In genomic region chr11:98729119-98729588, GRCm38 (mm10) we compare ENCODE assay signal across 8 mouse cellular contexts. TPM values are rescaled to one million over a fixed set of nuclear protein-coding genes. Genes with fewer than 3 reads are reported as not detected.
DNase-seq lines count a peak whose midpoint lies in the region; ATAC-seq and TF ChIP-seq lines count a peak whose summit lies in the region.

Gene Med24, minus strand, starts transcription at chr11:98729435.

- no peak within 1 kb of the TSS for H3K27ac ChIP-seq in heart, embryonic 12.5 days (ENCODE audit: poor library complexity, severe bottlenecking)
- H3K27ac ChIP-seq in kidney, postnatal 0 days: peak within 1 kb of the TSS; percentile 38
- 0 out of 2 replicates have a peak within 1 kb of the TSS, but pooled peaks have one; percentile 19 for H3K27ac ChIP-seq in liver, embryonic 11.5 days (ENCODE audit: low read depth, low read length)

- peaks cover 2% of the 10 kb centered on the region for H3K9me3 ChIP-seq in heart, embryonic 12.5 days (replicated peaks)
- no peaks in the 10 kb centered on the region for H3K9me3 ChIP-seq in kidney, postnatal 0 days (replicated peaks; ENCODE audit: low read length)
- H3K9me3 ChIP-seq in liver, embryonic 11.5 days (ENCODE audit: control insufficient read depth, low read length): no peaks in the 10 kb centered on the region; the same call in 1 of the 2 replicates

- H3K9ac ChIP-seq in heart, embryonic 12.5 days: peak within 1 kb of the TSS; percentile 74
- peak within 1 kb of the TSS; percentile 50 for H3K9ac ChIP-seq in kidney, postnatal 0 days (ENCODE audit: low read depth, low read length)
- H3K9ac ChIP-seq in liver, embryonic 11.5 days (ENCODE audit: low read depth, low read length): peak within 1 kb of the TSS; percentile 63

- peak; percentile 100 for ATAC-seq in CD4-positive, CD25-positive, alpha-beta regulatory T cell, adult 4 months
- peak; percentile 100 for ATAC-seq in erythroid progenitor cell, adult 5-6 weeks (replicated peaks; ENCODE audit: low FRiP score, poor library complexity, severe bottlenecking)
- peak; percentile 88 for ATAC-seq in heart, embryonic 12.5 days (ENCODE audit: insufficient number of reproducible peaks, low FRiP score)
- peak; percentile 91 for ATAC-seq in kidney, postnatal 0 days (replicated peaks; ENCODE audit: low FRiP score, low read depth)
- ATAC-seq in liver, embryonic 11.5 days (replicated peaks; ENCODE audit: low FRiP score): peak; percentile 95

- DNase-seq in brain, embryonic 14.5 days (ENCODE audit: low read depth): peak; percentile 98
- peak; percentile 97 for DNase-seq in kidney, postnatal 0 days (ENCODE audit: low spot score)
- DNase-seq in liver, embryonic 11.5 days (ENCODE audit: low spot score): peak; percentile 82
- peak; percentile 94 for DNase-seq in naive thymus-derived CD4-positive, alpha-beta T cell, adult 2 months (ENCODE audit: low read depth)
- peak; percentile 93 for DNase-seq in telencephalon, adult 2 months (ENCODE audit: low read depth, low spot score)

- TF ChIP-seq POLR2A in brain, embryonic 14.5 days (IDR thresholded peaks at IDR 0.05; ENCODE audit: borderline replicate concordance, extremely low read depth, insufficient read depth, insufficient read length, poor library complexity, severe bottlenecking): peak; percentile 30; the same call in 1 of the 2 replicates

- 0% methylated on average over 16 of the region's 16 CpGs for WGBS in heart, embryonic 12.5 days
- under 1% methylated on average over 16 of the region's 16 CpGs for WGBS in kidney, postnatal 0 days
- under 1% methylated on average over 16 of the region's 16 CpGs for WGBS in liver, embryonic 11.5 days

- TF ChIP-seq CTCF in brain, embryonic 14.5 days (IDR thresholded peaks at IDR 0.05; ENCODE audit: borderline replicate concordance, extremely low read depth, insufficient read depth, insufficient read length): no peak
- no peak for TF ChIP-seq CTCF in kidney, postnatal 0 days (IDR thresholded peaks at IDR 0.05; ENCODE audit: low read depth)

- H3K4me1 ChIP-seq in heart, embryonic 12.5 days (replicated peaks): peaks cover 5% of the 10 kb centered on the region
- H3K4me1 ChIP-seq in kidney, postnatal 0 days (replicated peaks; ENCODE audit: insufficient read depth, low read length): peaks cover 5% of the 10 kb centered on the region
- 0 out of 2 replicates have a peak, but pooled peaks cover 2% of the 10 kb centered on the region for H3K4me1 ChIP-seq in liver, embryonic 11.5 days (replicated peaks; ENCODE audit: control insufficient read depth, insufficient read depth, low read length)

- H3K36me3 ChIP-seq in heart, embryonic 12.5 days: peaks cover 35% of the 10 kb centered on the region
- 0 out of 2 replicates have a peak, but pooled peaks cover 2% of the 10 kb centered on the region for H3K36me3 ChIP-seq in kidney, postnatal 0 days (ENCODE audit: insufficient read depth, low read length)
- H3K36me3 ChIP-seq in liver, embryonic 11.5 days (ENCODE audit: control insufficient read depth, insufficient read depth, low read length): peaks cover 2% of the 10 kb centered on the region; the same call in 1 of the 2 replicates

- H3K4me2 ChIP-seq in heart, embryonic 12.5 days: peak within 1 kb of the TSS; percentile 89
- peak within 1 kb of the TSS; percentile 84 for H3K4me2 ChIP-seq in kidney, postnatal 0 days (ENCODE audit: low read length)
- peak within 1 kb of the TSS; percentile 82 for H3K4me2 ChIP-seq in liver, embryonic 11.5 days

- peak within 1 kb of the TSS; percentile 77 for H3K4me3 ChIP-seq in heart, embryonic 12.5 days
- H3K4me3 ChIP-seq in kidney, postnatal 0 days (replicated peaks; ENCODE audit: low read depth, low read length): peak within 1 kb of the TSS; percentile 56
- H3K4me3 ChIP-seq in liver, embryonic 11.5 days (ENCODE audit: low read depth, low read length): peak within 1 kb of the TSS; percentile 66

- H3K27me3 ChIP-seq in heart, embryonic 12.5 days (replicated peaks): no peaks in the 10 kb centered on the region
- H3K27me3 ChIP-seq in kidney, postnatal 0 days (ENCODE audit: insufficient read depth, low read length): no peaks in the 10 kb centered on the region
- H3K27me3 ChIP-seq in liver, embryonic 11.5 days (replicated peaks; ENCODE audit: control insufficient read depth, insufficient read depth, low read length): no peaks in the 10 kb centered on the region; the same call in 1 of the 2 replicates

RNA-seq across cellular contexts. Expression of gene Med24, which starts in this region (rescaled TPM):
- 10 to 100 TPM; 27.0 to 37.5 TPM for polyA plus RNA-seq in CD4-positive, CD25-positive, alpha-beta regulatory T cell, adult 4 months (2017; shearing (Covaris generic))
- polyA plus RNA-seq in brain, embryonic 14.5 days (2012; rRNA removed): 134 and 170 TPM in 2 replicates
- 30.6 and 57.7 TPM in 2 replicates for total RNA-seq in erythroid progenitor cell, adult 5-6 weeks (2015; ENCODE audit: low replicate concordance)
- 14.7 and 25.0 TPM in 2 replicates for total RNA-seq in erythroid progenitor cell, adult 5-6 weeks (2017; ENCODE audit: low replicate concordance)
- 45.9 and 48.1 TPM in 2 replicates for polyA plus RNA-seq in heart, embryonic 12.5 days (2016; fragmentation: Nextera tagmentation; extraction: Ambion mirVana)
- polyA plus RNA-seq in kidney, postnatal 0 days (2015; fragmentation: Nextera tagmentation; extraction: Ambion mirVana): 38.3 and 41.2 TPM in 2 replicates
- 61.9 and 63.6 TPM in 2 replicates for polyA plus RNA-seq in liver, embryonic 11.5 days (2014; fragmentation: Nextera tagmentation; extraction: Ambion mirVana)
